8 mouse cellular contexts compared by ENCODE assay signal in genomic region chr4:150086841-150087160, GRCm38 (mm10). TPM values are rescaled to one million over a fixed set of nuclear protein-coding genes. Genes with fewer than 3 reads are reported as not detected.
DNase-seq lines count a peak whose midpoint lies in the region; ATAC-seq and TF ChIP-seq lines count a peak whose summit lies in the region.

No protein-coding gene starts in this region.

- peak overlapping the region; percentile 64 for H3K9ac ChIP-seq in forebrain, embryonic 13.5 days
- no peak overlapping the region for H3K9ac ChIP-seq in liver, embryonic 14.5 days (replicated peaks)

- TF ChIP-seq EP300 in liver, embryonic 14.5 days (IDR thresholded peaks at IDR 0.05; ENCODE audit: low read depth): no peak

- H3K27ac ChIP-seq in heart, embryonic 10.5 days: peak overlapping the region; percentile 84
- no peak overlapping the region for H3K27ac ChIP-seq in forebrain, embryonic 13.5 days
- no peak overlapping the region for H3K27ac ChIP-seq in liver, embryonic 14.5 days

- no peak for TF ChIP-seq CTCF in C2C12 (IDR thresholded peaks at IDR 0.05; ENCODE audit: control insufficient read depth, insufficient read depth, insufficient read length)
- no peak for TF ChIP-seq CTCF in liver, embryonic 14.5 days (IDR thresholded peaks at IDR 0.05; ENCODE audit: low read depth)

- H3ac ChIP-seq in C2C12 (ENCODE audit: control insufficient read depth, insufficient read length, low read depth): peak overlapping the region; percentile 29

- H3K79me3 ChIP-seq in C2C12 (ENCODE audit: low read depth): no peaks in the 10 kb centered on the region

- H3K27me3 ChIP-seq in heart, embryonic 10.5 days (ENCODE audit: insufficient read depth, poor library complexity, severe bottlenecking): peaks cover 34% of the 10 kb centered on the region
- no peaks in the 10 kb centered on the region for H3K27me3 ChIP-seq in C2C12 (ENCODE audit: control insufficient read depth, insufficient read depth, insufficient read length)
- peaks cover 47% of the 10 kb centered on the region for H3K27me3 ChIP-seq in forebrain, embryonic 13.5 days
- peaks cover 15% of the 10 kb centered on the region for H3K27me3 ChIP-seq in liver, embryonic 14.5 days (ENCODE audit: control insufficient read depth, insufficient read depth, low read length)

- 2% methylated on average over 7 of the region's 7 CpGs for WGBS in heart, embryonic 10.5 days
- 4% methylated on average over 7 of the region's 7 CpGs for WGBS in forebrain, embryonic 13.5 days
- 6% methylated on average over 7 of the region's 7 CpGs for WGBS in liver, embryonic 14.5 days (ENCODE audit: insufficient replicate concordance)

- H3K4me1 ChIP-seq in heart, embryonic 10.5 days: peaks cover 36% of the 10 kb centered on the region
- H3K4me1 ChIP-seq in forebrain, embryonic 13.5 days: peaks cover 15% of the 10 kb centered on the region
- peaks cover 0 to 2% of the 10 kb centered on the region in 2 experiments; a peak in 2 of 4 replicates for H3K4me1 ChIP-seq in liver, embryonic 14.5 days (replicated peaks; ENCODE audit: control insufficient read depth in 2 of 2, insufficient read depth in 2 of 2, low read length in 1 of 2)

- no peaks in the 10 kb centered on the region for H3K79me2 ChIP-seq in C2C12 (ENCODE audit: control insufficient read depth, insufficient read depth)

- peak overlapping the region; percentile 73 for H3K4me3 ChIP-seq in heart, embryonic 10.5 days
- no peak overlapping the region for H3K4me3 ChIP-seq in C2C12 (ENCODE audit: insufficient read depth, poor library complexity, severe bottlenecking)
- H3K4me3 ChIP-seq in forebrain, embryonic 13.5 days: peak overlapping the region; percentile 55
- H3K4me3 ChIP-seq in liver, embryonic 14.5 days (ENCODE audit: insufficient read depth in 1 of 2, low read depth in 2 of 2, low read length in 2 of 2): peak overlapping the region in 1 of 2 experiments; percentile 20; a peak in 1 of 4 replicates

- H3K4me2 ChIP-seq in forebrain, embryonic 13.5 days: peak overlapping the region; percentile 98
- peak overlapping the region; percentile 82 for H3K4me2 ChIP-seq in liver, embryonic 14.5 days (ENCODE audit: low read depth)

- no peak for DNase-seq in heart, embryonic 10.5 days (ENCODE audit: low spot score)
- DNase-seq in heart, postnatal 10 days: no peak
- DNase-seq in liver, embryonic 14.5 days (ENCODE audit: low read depth in 3 of 3, low spot score in 3 of 3): no peak
- no peak for DNase-seq in right cerebral cortex, postnatal 10 days (ENCODE audit: low spot score in 2 of 2)
- DNase-seq in adrenal gland, postnatal 10 days: no peak
- DNase-seq in left cerebral cortex, postnatal 36 days (ENCODE audit: low spot score in 2 of 2): no peak

- H3K9me3 ChIP-seq in heart, embryonic 10.5 days: no peaks in the 10 kb centered on the region
- no peaks in the 10 kb centered on the region for H3K9me3 ChIP-seq in forebrain, embryonic 13.5 days (replicated peaks)
- no peaks in the 10 kb centered on the region for H3K9me3 ChIP-seq in liver, embryonic 14.5 days (ENCODE audit: control insufficient read depth, low read length)

- H3K36me3 ChIP-seq in heart, embryonic 10.5 days: no peaks in the 10 kb centered on the region
- no peaks in the 10 kb centered on the region for H3K36me3 ChIP-seq in C2C12 (ENCODE audit: control insufficient read depth, insufficient read depth)
- no peaks in the 10 kb centered on the region for H3K36me3 ChIP-seq in forebrain, embryonic 13.5 days (ENCODE audit: poor library complexity, severe bottlenecking)
- no peaks in the 10 kb centered on the region for H3K36me3 ChIP-seq in liver, embryonic 14.5 days (replicated peaks; ENCODE audit: control insufficient read depth, insufficient read depth, low read depth)

- intact Hi-C loops in heart, postnatal 10 days (cut with DNase I): loop anchor here (5.0 kb wide), 1 partner anchor 984 kb away; the partner anchor contains the start of gene Dffa
- intact Hi-C loops in left cerebral cortex, postnatal 36 days (cut with DNase I): no loop called here

- no peak for ATAC-seq in forebrain, embryonic 13.5 days
- ATAC-seq in liver, embryonic 14.5 days (ENCODE audit: insufficient read depth): no peak

TF ChIP-seq in C2C12, 6 proteins besides CTCF, POLR2A, EP300 and RAD21:
- TF ChIP-seq FOSL1 (IDR thresholded peaks at IDR 0.05; ENCODE audit: insufficient read depth, low read length, poor library complexity, severe bottlenecking): no peak
- TF ChIP-seq MAX (IDR thresholded peaks at IDR 0.05): no peak
- TF ChIP-seq MYOG (IDR thresholded peaks at IDR 0.05; ENCODE audit: control insufficient read depth, extremely low read depth, insufficient read length): no peak
- TF ChIP-seq MYOD1 (IDR thresholded peaks at IDR 0.05; ENCODE audit: control insufficient read depth, insufficient read length, low read depth): no peak
- TF ChIP-seq USF1 (IDR thresholded peaks at IDR 0.05; ENCODE audit: low read depth): no peak
- no peak for TF ChIP-seq CEBPB (IDR thresholded peaks at IDR 0.05; ENCODE audit: low read depth)

RNA-seq across cellular contexts. Expression of gene Gpr157, which starts 0.4 kb away (rescaled TPM):
- 0.85 and 2.0 TPM in 2 replicates for polyA plus RNA-seq in heart, embryonic 10.5 days (2016; fragmentation: Nextera tagmentation; extraction: Ambion mirVana)
- total RNA-seq in heart, postnatal 10 days (2021): 10 to 100 TPM; 23.5 to 24.2 TPM
- 0.25 TPM for polyA plus RNA-seq in C2C12 (2012; fragmentation: generic; extraction: Trizol)
- 0.08 and 0.19 TPM in 2 replicates for polyA plus RNA-seq in forebrain, embryonic 13.5 days (2015; fragmentation: Nextera tagmentation; extraction: Ambion mirVana)
- polyA plus RNA-seq in liver, embryonic 14.5 days (2012; rRNA removed): 0.25 and 0.31 TPM in 2 replicates
- polyA plus RNA-seq in liver, embryonic 14.5 days (2014; fragmentation: Nextera tagmentation; extraction: Ambion mirVana): 0.05 and 0.08 TPM in 2 replicates
- total RNA-seq in adrenal gland, postnatal 10 days (2021): 1 to 10 TPM; 2.7 to 4.9 TPM
- 1 to 10 TPM; 1.5 to 1.6 TPM for total RNA-seq in left cerebral cortex, postnatal 36 days (2021)

RNA-seq across cellular contexts. Expression of gene Slc2a5, which starts 32.3 kb away (rescaled TPM):
- polyA plus RNA-seq in heart, embryonic 10.5 days (2016; fragmentation: Nextera tagmentation; extraction: Ambion mirVana): 1.2 and 1.3 TPM in 2 replicates
- under 1 TPM in 1 of 2 experiments, not detected in 1; 0.25 TPM for total RNA-seq in heart, postnatal 10 days (2021)
- polyA plus RNA-seq in C2C12 (2012; fragmentation: generic; extraction: Trizol): not detected
- polyA plus RNA-seq in forebrain, embryonic 13.5 days (2015; fragmentation: Nextera tagmentation; extraction: Ambion mirVana): 1.7 and 1.9 TPM in 2 replicates
- polyA plus RNA-seq in liver, embryonic 14.5 days (2012; rRNA removed): 0.08 and 0.19 TPM in 2 replicates
- 0.18 and 0.43 TPM in 2 replicates for polyA plus RNA-seq in liver, embryonic 14.5 days (2014; fragmentation: Nextera tagmentation; extraction: Ambion mirVana)
- total RNA-seq in adrenal gland, postnatal 10 days (2021): under 1 TPM; 0.27 to 0.75 TPM
- 1 to 10 TPM; 6.3 to 7.3 TPM for total RNA-seq in left cerebral cortex, postnatal 36 days (2021)
